Mouse (Mus musculus) layer of hippocampus, postnatal 14 days (tissue): ENCODE results near the gene Ahr. TPM values are rescaled to one million over a fixed set of nuclear protein-coding genes. Genes with fewer than 3 reads are reported as not detected.

Experiments
- DNase-seq, 2 experiments: peaks; one replicate each; pipeline ENCODE4 v3.0.0; 2021 to 2022; ENCODE audit warnings: low spot score in 2 of 2, mixed read lengths in 1 of 2
- total RNA-seq, 2 experiments: library from RNA; stranded (reverse); gene quantifications; 2 replicates each; pipeline ENCODE4 v1.2.3; 2021

Ahr gene
- total RNA-seq, 2 experiments from 2014 or later, result 9.7 to 10.1 TPM

- DNase-seq, result no peak
Observed at GRCm38 (mm10) chr12:35506383-35506782, 28.5 kb downstream of the Ahr start.

- no peak for DNase-seq
Observed at GRCm38 (mm10) chr12:35504081-35504480, 30.8 kb downstream of the Ahr start.

GRCm38 (mm10) chr12:35503586-35503985 lies 31.3 kb downstream of the Ahr start:
- no peak for DNase-seq

- DNase-seq, result no peak
Observed at GRCm38 (mm10) chr12:35501476-35501875, 33.4 kb downstream of the Ahr start.

- no peak for DNase-seq
Observed at GRCm38 (mm10) chr12:35495195-35495594, 39.6 kb downstream of the Ahr start.

GRCm38 (mm10) chr12:35480764-35481163 lies 54.1 kb downstream of the Ahr start:
- DNase-seq, result no peak

- peak in 1 of 2 experiments; percentile 14 for DNase-seq
Observed at GRCm38 (mm10) chr12:35478906-35479305, 55.9 kb downstream of the Ahr start.

GRCm38 (mm10) chr12:35463457-35463856 lies 71.4 kb downstream of the Ahr start:
- DNase-seq, result no peak

GRCm38 (mm10) chr12:35462667-35463066 lies 72.2 kb downstream of the Ahr start:
- DNase-seq, result no peak

- DNase-seq, result no peak
Observed at GRCm38 (mm10) chr12:35459662-35460061, 75.2 kb downstream of the Ahr start.
